Mouse (Mus musculus): ENCODE data around the gene Wfikkn1. TPM values are rescaled to one million over a fixed set of nuclear protein-coding genes. Genes with fewer than 3 reads are reported as not detected.

Wfikkn1 gene
- polyA plus RNA-seq, 1 experiment from 2014 or later: 0.27 TPM

DNA sequence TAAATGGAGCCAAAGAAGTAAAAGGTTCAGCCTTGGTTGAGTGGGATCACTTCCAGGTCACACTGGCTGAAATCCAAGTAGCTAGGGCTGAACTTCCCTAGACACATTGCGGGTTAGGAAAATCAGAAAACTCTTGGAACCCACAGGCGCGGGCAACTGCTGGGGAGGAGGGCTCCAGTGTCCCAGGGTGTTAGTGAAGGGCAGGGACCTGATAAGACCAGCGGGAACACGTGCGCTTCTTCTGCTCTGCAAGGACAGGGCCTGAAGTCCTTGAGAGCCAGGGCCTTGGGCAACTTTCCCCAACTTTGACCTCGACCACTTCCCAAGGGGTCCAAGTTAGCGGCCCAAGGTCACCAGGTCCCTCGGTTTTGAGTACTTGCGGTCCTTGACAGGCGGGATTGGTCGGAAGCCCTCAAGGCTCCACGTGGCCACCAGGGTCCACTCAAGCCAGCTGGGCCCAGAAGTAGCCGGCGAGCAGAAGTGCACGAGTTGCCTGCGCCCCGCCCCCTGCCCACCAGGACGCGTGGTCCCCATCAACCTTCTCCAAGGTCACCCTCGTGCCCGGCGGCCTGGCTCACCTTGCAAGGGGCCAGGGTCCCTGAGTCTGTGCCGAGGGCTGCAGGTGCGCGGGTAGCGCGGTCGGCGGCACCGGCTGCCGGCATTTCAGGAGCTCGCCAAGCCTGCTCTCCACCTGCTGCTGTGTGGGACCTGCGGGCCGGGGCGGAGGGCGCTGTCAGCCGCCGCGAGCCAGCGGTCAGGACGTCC lies 12.6 kb downstream of the Wfikkn1 start:
- WGBS: under 1% methylated on average over 41 of the region's 42 CpGs
- peak; percentile 31 for ATAC-seq (ENCODE audit: insufficient number of reproducible peaks, insufficient read depth, low FRiP score, low read depth)
- H3K9me3 ChIP-seq (ENCODE audit: control insufficient read depth, low read length): no peaks in the 10 kb centered on the region
- H3K4me3 ChIP-seq (ENCODE audit: control insufficient read depth in 1 of 2, insufficient read depth in 1 of 2, low read depth in 1 of 2, low read length in 2 of 2): peak overlapping the region; percentile 84 to 92
- H3K4me1 ChIP-seq (ENCODE audit: control insufficient read depth in 2 of 2, insufficient read depth in 2 of 2, low read length in 2 of 2): peaks cover 7 to 21% of the 10 kb centered on the region in 2 experiments; a peak in 3 of 4 replicates
- peak overlapping the region; percentile 73 to 97 for H3K27ac ChIP-seq (replicated peaks in 1 of 2; ENCODE audit: control insufficient read depth in 1 of 2, insufficient read depth in 1 of 2, low read depth in 2 of 2, low read length in 2 of 2)
- H3K4me2 ChIP-seq (ENCODE audit: low read length): peak overlapping the region; percentile 86
- H3K36me3 ChIP-seq (ENCODE audit: control insufficient read depth, insufficient read depth, low read length): peaks cover 29% of the 10 kb centered on the region
- H3K9ac ChIP-seq (ENCODE audit: low read length): peak overlapping the region; percentile 93
- H3K27me3 ChIP-seq (ENCODE audit: control insufficient read depth, insufficient read depth, low read length): no peaks in the 10 kb centered on the region

- peak overlapping the region; percentile 86 for H3K4me2 ChIP-seq (ENCODE audit: low read length)
- peak overlapping the region; percentile 73 to 97 for H3K27ac ChIP-seq (replicated peaks in 1 of 2; ENCODE audit: control insufficient read depth in 1 of 2, insufficient read depth in 1 of 2, low read depth in 2 of 2, low read length in 2 of 2)
- no peak for ATAC-seq (ENCODE audit: insufficient number of reproducible peaks, insufficient read depth, low FRiP score, low read depth)
- WGBS: 12% methylated on average over 7 of the region's 7 CpGs
- peaks cover 7 to 21% of the 10 kb centered on the region in 2 experiments; a peak in 3 of 4 replicates for H3K4me1 ChIP-seq (ENCODE audit: control insufficient read depth in 2 of 2, insufficient read depth in 2 of 2, low read length in 2 of 2)
- no peaks in the 10 kb centered on the region for H3K9me3 ChIP-seq (ENCODE audit: control insufficient read depth, low read length)
- peak overlapping the region; percentile 93 for H3K9ac ChIP-seq (ENCODE audit: low read length)
- H3K36me3 ChIP-seq (ENCODE audit: control insufficient read depth, insufficient read depth, low read length): peaks cover 33% of the 10 kb centered on the region
- H3K4me3 ChIP-seq (ENCODE audit: control insufficient read depth in 1 of 2, insufficient read depth in 1 of 2, low read depth in 1 of 2, low read length in 2 of 2): peak overlapping the region; percentile 84 to 92
- H3K27me3 ChIP-seq (ENCODE audit: control insufficient read depth, insufficient read depth, low read length): no peaks in the 10 kb centered on the region
These were observed 13.2 kb downstream of the Wfikkn1 start for GRCm38 (mm10) chr17:25867509-25867835.

DNA sequence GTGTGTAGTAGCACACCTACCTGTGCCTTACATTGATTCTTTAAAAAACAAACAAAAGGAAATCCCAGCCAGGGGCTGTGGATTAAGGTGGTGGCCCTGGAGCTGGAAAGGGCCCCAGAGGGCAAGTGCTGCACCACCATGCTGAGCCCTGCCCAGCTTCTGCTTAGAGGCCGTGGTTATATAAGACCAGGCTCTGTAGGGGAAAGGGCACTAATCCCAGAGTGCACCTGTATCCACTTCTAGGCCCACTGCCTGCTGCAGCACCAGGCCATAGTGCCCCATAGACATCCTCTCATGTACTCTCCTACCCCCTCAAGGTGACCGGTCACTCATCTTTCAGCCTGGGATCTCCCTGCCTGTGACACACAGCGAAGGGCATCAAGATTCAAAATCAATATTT lies 14.5 kb downstream of the Wfikkn1 start:
- H3K4me1 ChIP-seq (ENCODE audit: control insufficient read depth in 2 of 2, insufficient read depth in 2 of 2, low read length in 2 of 2): peaks cover 7 to 30% of the 10 kb centered on the region in 2 experiments; a peak in 3 of 4 replicates
- H3K4me3 ChIP-seq (ENCODE audit: control insufficient read depth in 1 of 2, insufficient read depth in 1 of 2, low read depth in 1 of 2, low read length in 2 of 2): no peak overlapping the region
- H3K27me3 ChIP-seq (ENCODE audit: control insufficient read depth, insufficient read depth, low read length): no peaks in the 10 kb centered on the region
- H3K36me3 ChIP-seq (ENCODE audit: control insufficient read depth, insufficient read depth, low read length): peaks cover 36% of the 10 kb centered on the region
- H3K27ac ChIP-seq (replicated peaks in 1 of 2; ENCODE audit: control insufficient read depth in 1 of 2, insufficient read depth in 1 of 2, low read depth in 2 of 2, low read length in 2 of 2): no peak overlapping the region
- H3K9ac ChIP-seq (ENCODE audit: low read length): no peak overlapping the region
- no peaks in the 10 kb centered on the region for H3K9me3 ChIP-seq (ENCODE audit: control insufficient read depth, low read length)
- 0 out of 2 replicates have a peak overlapping the region, but pooled peaks have one; percentile 1 for H3K4me2 ChIP-seq (ENCODE audit: low read length)
- WGBS: 93% methylated on average over 3 of the region's 3 CpGs
- no peak for ATAC-seq (ENCODE audit: insufficient number of reproducible peaks, insufficient read depth, low FRiP score, low read depth)

DNA sequence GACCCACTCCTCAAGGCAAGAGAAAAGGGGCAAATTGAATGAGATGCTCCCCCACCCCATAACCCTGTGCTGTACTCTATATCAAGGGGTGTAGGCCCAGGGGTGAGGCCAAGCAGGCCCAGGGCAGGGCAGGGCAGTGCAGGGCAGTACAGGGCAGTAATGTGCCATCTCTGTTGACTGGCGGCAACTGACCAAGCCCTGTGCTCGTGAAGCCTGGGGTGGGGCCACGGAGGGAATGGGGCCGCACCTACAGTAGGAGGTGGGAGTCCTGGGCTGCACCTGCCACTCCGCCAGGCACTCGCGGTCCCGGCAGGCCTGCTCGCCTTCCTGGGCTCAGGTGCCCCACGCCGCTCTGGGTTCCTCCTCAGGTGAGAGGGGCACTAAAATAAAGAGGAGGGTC lies 15.4 kb downstream of the Wfikkn1 start:
- H3K9ac ChIP-seq (ENCODE audit: low read length): no peak overlapping the region

GRCm38 (mm10) chr17:25864311-25864710 lies 16.3 kb downstream of the Wfikkn1 start:
- no peak overlapping the region for H3K4me3 ChIP-seq (ENCODE audit: control insufficient read depth in 1 of 2, insufficient read depth in 1 of 2, low read depth in 1 of 2, low read length in 2 of 2)
- no peak for ATAC-seq (ENCODE audit: insufficient number of reproducible peaks, insufficient read depth, low FRiP score, low read depth)
- no peak overlapping the region for H3K27ac ChIP-seq (replicated peaks in 1 of 2; ENCODE audit: control insufficient read depth in 1 of 2, insufficient read depth in 1 of 2, low read depth in 2 of 2, low read length in 2 of 2)
- H3K36me3 ChIP-seq (ENCODE audit: control insufficient read depth, insufficient read depth, low read length): peaks cover 36% of the 10 kb centered on the region
- peaks cover 12 to 37% of the 10 kb centered on the region in 2 experiments for H3K4me1 ChIP-seq (ENCODE audit: control insufficient read depth in 2 of 2, insufficient read depth in 2 of 2, low read length in 2 of 2)
- WGBS: 90% methylated on average over 14 of the region's 14 CpGs
- H3K4me2 ChIP-seq (ENCODE audit: low read length): no peak overlapping the region
- no peak overlapping the region for H3K9ac ChIP-seq (ENCODE audit: low read length)
- H3K9me3 ChIP-seq (ENCODE audit: control insufficient read depth, low read length): no peaks in the 10 kb centered on the region
- H3K27me3 ChIP-seq (ENCODE audit: control insufficient read depth, insufficient read depth, low read length): no peaks in the 10 kb centered on the region

More for the DNA sequence above, 15.4 kb downstream of the Wfikkn1 start:
- no peak overlapping the region for H3K4me3 ChIP-seq (ENCODE audit: control insufficient read depth in 1 of 2, insufficient read depth in 1 of 2, low read depth in 1 of 2, low read length in 2 of 2)
- no peak overlapping the region for H3K4me2 ChIP-seq (ENCODE audit: low read length)
- H3K4me1 ChIP-seq (ENCODE audit: control insufficient read depth in 2 of 2, insufficient read depth in 2 of 2, low read length in 2 of 2): peaks cover 12 to 37% of the 10 kb centered on the region in 2 experiments
- H3K27me3 ChIP-seq (ENCODE audit: control insufficient read depth, insufficient read depth, low read length): no peaks in the 10 kb centered on the region
- H3K36me3 ChIP-seq (ENCODE audit: control insufficient read depth, insufficient read depth, low read length): peaks cover 36% of the 10 kb centered on the region
- WGBS: 86% methylated on average over 11 of the region's 11 CpGs
- no peaks in the 10 kb centered on the region for H3K9me3 ChIP-seq (ENCODE audit: control insufficient read depth, low read length)
- H3K27ac ChIP-seq (replicated peaks in 1 of 2; ENCODE audit: control insufficient read depth in 1 of 2, insufficient read depth in 1 of 2, low read depth in 2 of 2, low read length in 2 of 2): no peak overlapping the region
- ATAC-seq (ENCODE audit: insufficient number of reproducible peaks, insufficient read depth, low FRiP score, low read depth): no peak

GRCm38 (mm10) chr17:25863681-25864080 lies 17.0 kb downstream of the Wfikkn1 start:
- no peak for ATAC-seq (ENCODE audit: insufficient number of reproducible peaks, insufficient read depth, low FRiP score, low read depth)
- H3K27ac ChIP-seq (replicated peaks in 1 of 2; ENCODE audit: control insufficient read depth in 1 of 2, insufficient read depth in 1 of 2, low read depth in 2 of 2, low read length in 2 of 2): no peak overlapping the region
- no peak overlapping the region for H3K9ac ChIP-seq (ENCODE audit: low read length)
- peaks cover 36% of the 10 kb centered on the region for H3K36me3 ChIP-seq (ENCODE audit: control insufficient read depth, insufficient read depth, low read length)
- no peak overlapping the region for H3K4me3 ChIP-seq (ENCODE audit: control insufficient read depth in 1 of 2, insufficient read depth in 1 of 2, low read depth in 1 of 2, low read length in 2 of 2)
- no peaks in the 10 kb centered on the region for H3K9me3 ChIP-seq (ENCODE audit: control insufficient read depth, low read length)
- H3K4me1 ChIP-seq (ENCODE audit: control insufficient read depth in 2 of 2, insufficient read depth in 2 of 2, low read length in 2 of 2): peaks cover 9 to 32% of the 10 kb centered on the region in 2 experiments
- WGBS: 90% methylated on average over 6 of the region's 6 CpGs
- no peak overlapping the region for H3K4me2 ChIP-seq (ENCODE audit: low read length)
- H3K27me3 ChIP-seq (ENCODE audit: control insufficient read depth, insufficient read depth, low read length): no peaks in the 10 kb centered on the region

GRCm38 (mm10) chr17:25861704-25862612 lies 18.7 kb downstream of the Wfikkn1 start:
- no peaks in the 10 kb centered on the region for H3K27me3 ChIP-seq (ENCODE audit: control insufficient read depth, insufficient read depth, low read length)
- peak overlapping the region; percentile 50 to 67 for H3K4me3 ChIP-seq (ENCODE audit: control insufficient read depth in 1 of 2, insufficient read depth in 1 of 2, low read depth in 1 of 2, low read length in 2 of 2)
- H3K9me3 ChIP-seq (ENCODE audit: control insufficient read depth, low read length): no peaks in the 10 kb centered on the region
- 15% methylated on average over 6 of the region's 6 CpGs for WGBS
- peak overlapping the region; percentile 95 for H3K4me2 ChIP-seq (ENCODE audit: low read length)
- ATAC-seq (ENCODE audit: insufficient number of reproducible peaks, insufficient read depth, low FRiP score, low read depth): no peak
- peaks cover 7 to 24% of the 10 kb centered on the region in 2 experiments; a peak in 3 of 4 replicates for H3K4me1 ChIP-seq (ENCODE audit: control insufficient read depth in 2 of 2, insufficient read depth in 2 of 2, low read length in 2 of 2)
- peak overlapping the region; percentile 20 to 80; a peak in 2 of 4 replicates for H3K27ac ChIP-seq (replicated peaks in 1 of 2; ENCODE audit: control insufficient read depth in 1 of 2, insufficient read depth in 1 of 2, low read depth in 2 of 2, low read length in 2 of 2)
- peak overlapping the region; percentile 83 for H3K9ac ChIP-seq (ENCODE audit: low read length)
- H3K36me3 ChIP-seq (ENCODE audit: control insufficient read depth, insufficient read depth, low read length): peaks cover 36% of the 10 kb centered on the region

All from heart, embryonic 14.5 days (tissue).